Mouse (Mus musculus) bone marrow macrophage, adult 2 months (primary cell): ENCODE data around the gene Ddn.

Experiments
- CTCF ChIP-seq: IDR thresholded peaks from 2 replicates; pipeline ENCODE4 v1.5.1; 2012; ENCODE audit warnings: low read depth, mild to moderate bottlenecking, low read length, moderate library complexity
- POLR2A ChIP-seq: IDR thresholded peaks from 2 replicates; pipeline ENCODE4 v1.6.1; 2012; ENCODE audit warnings: mild to moderate bottlenecking, low read depth, low read length, borderline replicate concordance

GRCm38 (mm10) chr15:98850668-98851067 lies 41.4 kb upstream of the Ddn start:
- TF ChIP-seq POLR2A (no peak), CTCF (no peak)
